Mouse (Mus musculus) forebrain, embryonic 14.5 days (tissue): ENCODE measurements around the gene Smim17. TPM values are rescaled to one million over a fixed set of nuclear protein-coding genes. Genes with fewer than 3 reads are reported as not detected.

Experiments used
- ATAC-seq: fragments of 200-750 bp; cut with Nextera tagmentation; 2 replicates; pipeline ENCODE4 v1.8.0; 2017; ENCODE audit warnings: mild to moderate bottlenecking, moderate library complexity
- DNase-seq: peaks from one replicate; pipeline ENCODE4 v3.0.0-alpha.2; 2015; ENCODE audit warnings: low spot score
- H3K27ac ChIP-seq: fragments of 300-500 bp; sonication (generic); 2 replicates; pipeline ENCODE4 v1.5.1; 2014; ENCODE audit warnings: low read depth, mild to moderate bottlenecking, control low read depth, low read length, moderate library complexity
- H3K27me3 ChIP-seq: fragments of 300-500 bp; sonication (generic); replicated peaks from 2 replicates; pipeline ENCODE4 v1.6.1; 2014; ENCODE audit warnings: low read length, control low read depth, mixed read lengths; ENCODE audit not compliant: control insufficient read depth, insufficient read depth
- H3K36me3 ChIP-seq: fragments of 300-500 bp; sonication (generic); 2 replicates; pipeline ENCODE4 v1.6.1; 2014; ENCODE audit warnings: low read length, control low read depth; ENCODE audit not compliant: control insufficient read depth, insufficient read depth
- H3K4me1 ChIP-seq: fragments of 300-500 bp; sonication (generic); 2 replicates; pipeline ENCODE4 v1.6.1; 2014; ENCODE audit warnings: antibody characterized with exemption, low read length, control low read depth; ENCODE audit not compliant: control insufficient read depth, insufficient read depth
- H3K4me2 ChIP-seq: fragments of 300-500 bp; sonication (generic); 2 replicates; pipeline ENCODE4 v1.6.1; 2014; ENCODE audit warnings: mild to moderate bottlenecking, control low read depth, low read length
- H3K4me3 ChIP-seq: fragments of 300-500 bp; sonication (generic); 2 replicates; pipeline ENCODE4 v1.5.1; 2014; ENCODE audit warnings: low read depth, low read length, control low read depth
- H3K9ac ChIP-seq: fragments of 300-500 bp; sonication (generic); 2 replicates; pipeline ENCODE4 v1.6.1; 2014; ENCODE audit warnings: mild to moderate bottlenecking, low read length, control low read depth, moderate library complexity
- H3K9me3 ChIP-seq: fragments of 300-500 bp; sonication (generic); replicated peaks from 2 replicates; pipeline ENCODE4 v1.6.1; 2016; ENCODE audit warnings: low read length, control low read depth, mixed read lengths; ENCODE audit not compliant: control insufficient read depth
- WGBS: fragments of 180-500 bp; shearing (Covaris S2); extraction: QIAGEN DNeasy Blood & Tissue Kit; methylation state at CpG from one replicate; pipeline ENCODE4 v1.1.7; 2014; 5-methylcytosine and 5-hydroxymethylcytosine counted together
- polyA plus RNA-seq: library from polyadenylated mRNA; unstranded; fragments of >200 nt; fragmentation: Nextera tagmentation; extraction: Ambion mirVana; gene quantifications from 2 replicates; pipeline ENCODE4 v1.2.1, GENCODE M21; 2014

Gene Smim17
- polyA plus RNA-seq, 1 experiment from 2014 or later, result 3.5 TPM

DNA sequence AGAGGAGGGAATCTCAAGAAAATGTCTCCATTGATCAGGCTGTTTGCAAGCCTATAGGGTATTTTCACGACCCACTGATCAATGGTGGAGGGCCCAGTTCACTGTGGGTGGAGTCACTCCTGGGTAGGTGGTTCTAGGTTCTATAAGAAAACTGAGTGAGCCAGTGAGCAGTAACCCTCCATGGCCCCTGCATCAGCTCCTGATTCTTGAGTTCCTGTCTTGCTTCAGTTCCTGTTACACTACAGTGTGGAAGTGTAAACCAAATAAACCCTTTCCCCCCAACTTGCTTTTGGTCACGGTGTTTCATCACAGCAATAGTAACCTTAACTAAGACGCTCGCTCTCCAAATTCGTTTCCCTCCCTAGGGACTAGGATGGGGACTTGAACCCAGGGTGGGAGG is 9.5 kb upstream of the Smim17 start:
- peaks cover 34% of the 10 kb centered on the region for H3K36me3 ChIP-seq
- no peaks in the 10 kb centered on the region for H3K9me3 ChIP-seq
- H3K4me2 ChIP-seq, result no peak overlapping the region
- H3K9ac ChIP-seq, result no peak overlapping the region
- no peak overlapping the region for H3K27ac ChIP-seq
- no peaks in the 10 kb centered on the region for H3K4me1 ChIP-seq
- H3K4me3 ChIP-seq, result no peak overlapping the region
- no peaks in the 10 kb centered on the region for H3K27me3 ChIP-seq
- WGBS, result 87% methylated on average over 5 of the region's 5 CpGs
- ATAC-seq (no peak), DNase-seq (no peak)

DNA sequence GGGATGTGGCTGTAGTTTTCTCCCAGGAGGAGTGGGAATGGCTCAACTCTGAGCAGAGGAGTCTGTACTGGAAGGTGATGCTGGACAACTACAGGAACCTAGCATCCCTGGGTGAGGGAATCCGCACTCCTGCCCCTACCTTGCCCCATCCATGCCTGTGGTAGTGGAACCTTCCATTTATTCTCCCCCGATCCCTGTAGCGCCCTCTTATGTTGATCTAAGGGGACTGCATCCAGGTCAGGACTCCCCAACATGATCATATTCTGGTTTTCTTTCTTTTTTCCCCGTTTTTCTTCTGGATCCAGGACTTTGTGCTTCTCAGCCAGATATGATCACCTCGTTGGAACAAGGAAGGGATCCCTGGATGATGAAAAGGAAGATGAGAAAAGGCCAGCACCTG is 9.1 kb upstream of the Smim17 start:
- WGBS, result 72% methylated on average over 5 of the region's 5 CpGs
- H3K27ac ChIP-seq, result no peak overlapping the region
- H3K4me2 ChIP-seq, result no peak overlapping the region
- H3K4me1 ChIP-seq, result no peaks in the 10 kb centered on the region
- H3K9me3 ChIP-seq, result no peaks in the 10 kb centered on the region
- DNase-seq (no peak), ATAC-seq (no peak)
- no peak overlapping the region for H3K9ac ChIP-seq
- no peaks in the 10 kb centered on the region for H3K27me3 ChIP-seq
- peaks cover 39% of the 10 kb centered on the region for H3K36me3 ChIP-seq
- H3K4me3 ChIP-seq, result no peak overlapping the region

DNA sequence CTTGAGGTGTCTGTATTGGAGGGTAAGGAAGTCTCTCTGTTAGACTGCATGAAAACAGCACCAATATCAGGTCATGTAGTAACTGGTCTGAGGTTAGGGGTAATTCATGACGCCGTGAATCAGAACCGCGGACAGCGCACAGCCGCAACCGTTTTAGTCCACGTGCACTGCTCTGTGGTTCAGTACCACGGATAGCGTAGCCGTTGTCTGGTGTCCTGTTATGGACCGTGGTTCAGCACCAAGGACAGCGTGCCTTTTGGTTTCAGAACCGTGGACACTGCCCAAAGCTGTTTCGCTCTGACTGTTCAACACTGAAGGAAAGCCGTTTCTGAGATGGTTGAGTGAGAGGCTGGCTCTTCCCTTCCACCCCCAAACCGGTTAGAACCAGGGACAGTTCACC is 11.5 kb downstream of the Smim17 start, which contains the start of gene Gm20715:
Gm20715 (plus strand) TSS at position 235 of the 400 bp plus-strand sequence.
- Histone ChIP-seq H3K4me1 (no peaks in the 10 kb centered on the region), H3K4me3 (no peak within 1 kb of the TSS), H3K9ac (no peak within 1 kb of the TSS), H3K36me3 (no peaks in the 10 kb centered on the region), H3K4me2 (no peak within 1 kb of the TSS), H3K9me3 (no peaks in the 10 kb centered on the region), H3K27ac (no peak within 1 kb of the TSS), H3K27me3 (no peaks in the 10 kb centered on the region)
- 1% methylated on average over 17 of the region's 17 CpGs for WGBS
- ATAC-seq, result peak; percentile 76
- peak; percentile 86 for DNase-seq

DNA sequence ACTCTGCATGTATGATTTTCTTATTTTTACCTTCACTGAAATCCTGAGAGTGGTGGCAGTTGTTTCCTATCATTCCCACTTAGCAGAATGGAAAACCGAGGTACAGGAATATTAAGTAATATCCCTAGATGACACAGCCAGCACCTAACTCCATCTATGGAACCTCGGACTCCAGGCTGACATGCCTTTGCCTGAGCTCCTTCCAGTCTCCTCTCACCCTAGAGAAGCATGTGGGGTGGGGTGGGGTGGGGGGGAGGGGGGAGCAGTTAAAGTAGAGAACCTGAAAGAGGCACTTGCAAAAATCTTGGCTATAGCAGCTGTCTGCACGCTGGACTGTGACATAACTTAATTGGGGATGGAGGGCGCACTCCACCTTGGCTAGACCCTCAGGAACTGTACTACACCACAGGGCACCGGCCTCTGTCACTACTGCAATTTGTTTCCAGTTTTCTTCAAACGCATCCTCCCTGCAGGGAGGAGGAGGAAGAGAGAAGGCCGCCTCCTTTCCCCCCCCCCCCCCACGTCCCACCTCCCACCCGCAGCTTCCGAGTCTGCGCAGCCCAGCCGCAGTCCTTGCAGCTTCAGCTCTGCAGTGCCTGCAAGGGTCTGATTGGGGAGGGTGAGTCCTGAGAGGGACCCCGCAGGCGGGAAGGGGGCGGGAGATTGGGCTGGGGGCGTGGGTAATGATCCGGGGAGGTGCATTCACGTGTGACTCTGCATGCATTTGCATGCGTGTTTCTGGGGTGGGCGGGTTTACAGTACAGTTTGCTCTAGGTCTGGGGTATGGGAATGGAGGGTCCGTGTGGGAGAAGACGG is 16.3 kb downstream of the Smim17 start:
- 7% methylated on average over 20 of the region's 22 CpGs for WGBS
- peak overlapping the region; percentile 27 for H3K4me3 ChIP-seq
- no peak overlapping the region for H3K27ac ChIP-seq
- peak; percentile 52 for DNase-seq
- H3K27me3 ChIP-seq, result no peaks in the 10 kb centered on the region
- peak; percentile 84 for ATAC-seq
- H3K9me3 ChIP-seq, result no peaks in the 10 kb centered on the region
- H3K4me2 ChIP-seq, result peak overlapping the region; percentile 46
- H3K36me3 ChIP-seq, result no peaks in the 10 kb centered on the region
- H3K4me1 ChIP-seq, result no peaks in the 10 kb centered on the region
- H3K9ac ChIP-seq, result peak overlapping the region; percentile 50

DNA sequence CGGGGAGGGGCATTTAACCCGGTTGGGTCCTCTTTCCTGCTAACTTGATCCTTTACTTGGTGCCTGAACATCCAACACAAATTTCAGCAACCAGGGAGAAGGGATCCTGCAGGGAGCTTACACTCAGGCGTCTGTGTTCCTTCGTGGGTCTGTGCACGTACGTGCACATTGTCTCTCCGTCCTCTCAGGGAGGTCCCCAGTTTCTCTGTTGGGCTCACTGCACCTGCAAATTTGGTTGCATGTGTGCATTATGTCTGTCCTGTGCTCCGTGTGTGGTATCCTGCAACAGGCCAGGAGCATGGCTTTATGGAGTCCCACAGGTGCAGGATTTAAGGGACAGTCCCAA is 16.9 kb downstream of the Smim17 start:
- H3K36me3 ChIP-seq, result no peaks in the 10 kb centered on the region
- no peaks in the 10 kb centered on the region for H3K4me1 ChIP-seq
- peak overlapping the region; percentile 27 for H3K4me3 ChIP-seq
- no peaks in the 10 kb centered on the region for H3K9me3 ChIP-seq
- 17% methylated on average over 8 of the region's 8 CpGs for WGBS
- no peak overlapping the region for H3K27ac ChIP-seq
- ATAC-seq, result peak; percentile 38; the same call in 1 of the 2 replicates
- peak overlapping the region; percentile 46 for H3K4me2 ChIP-seq
- DNase-seq, result no peak
- no peaks in the 10 kb centered on the region for H3K27me3 ChIP-seq
- peak overlapping the region; percentile 50 for H3K9ac ChIP-seq

DNA sequence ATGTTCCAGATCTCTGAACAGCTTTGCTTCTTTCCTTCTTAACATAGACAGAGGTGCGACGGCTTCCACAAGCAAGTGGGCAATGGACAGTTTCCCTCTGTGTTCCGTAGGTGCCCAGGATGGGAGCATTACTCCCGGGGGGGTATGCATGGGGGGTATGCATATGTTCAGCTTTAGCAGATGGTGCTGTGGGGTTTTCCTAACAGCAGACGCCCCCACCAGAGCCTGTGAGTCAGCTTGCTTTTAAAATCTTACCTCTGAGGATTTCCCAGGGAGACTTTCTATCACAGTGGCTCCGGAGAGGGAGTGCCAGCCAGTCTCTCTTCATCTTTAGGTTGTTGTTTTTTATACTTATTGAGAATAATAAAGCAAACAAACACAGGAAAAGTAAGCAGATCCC is 21.4 kb downstream of the Smim17 start:
- no peaks in the 10 kb centered on the region for H3K9me3 ChIP-seq
- 78% methylated on average over 6 of the region's 6 CpGs for WGBS
- no peak overlapping the region for H3K27ac ChIP-seq
- no peak overlapping the region for H3K9ac ChIP-seq
- H3K4me2 ChIP-seq, result no peak overlapping the region
- no peaks in the 10 kb centered on the region for H3K36me3 ChIP-seq
- ATAC-seq (no peak), DNase-seq (no peak)
- no peaks in the 10 kb centered on the region for H3K27me3 ChIP-seq
- no peaks in the 10 kb centered on the region for H3K4me1 ChIP-seq
- no peak overlapping the region for H3K4me3 ChIP-seq

DNA sequence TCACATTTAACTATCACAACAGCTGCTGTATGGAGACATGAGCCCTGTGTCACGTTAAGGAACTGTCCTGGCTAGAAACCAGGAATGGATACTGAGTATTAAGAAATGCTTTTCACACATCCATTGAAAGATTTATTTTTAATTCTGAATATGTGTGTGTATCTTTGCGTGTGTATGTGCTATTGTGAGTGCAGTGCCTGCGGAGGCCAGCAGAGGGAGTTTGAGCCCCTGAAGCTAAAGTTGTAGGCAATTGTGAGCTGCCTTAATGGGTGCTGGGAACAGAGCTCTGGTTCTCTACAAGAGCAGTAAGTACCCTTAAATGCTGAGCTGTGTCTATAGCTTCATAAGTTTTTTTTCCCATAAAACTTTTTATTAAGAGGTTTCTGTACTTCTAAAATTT is 30.9 kb downstream of the Smim17 start:
- WGBS, result 90% methylated on average over 3 of the region's 3 CpGs
- DNase-seq (no peak), ATAC-seq (no peak)
- no peak overlapping the region for H3K9ac ChIP-seq
- no peaks in the 10 kb centered on the region for H3K36me3 ChIP-seq
- H3K27me3 ChIP-seq, result no peaks in the 10 kb centered on the region
- no peak overlapping the region for H3K4me3 ChIP-seq
- H3K9me3 ChIP-seq, result no peaks in the 10 kb centered on the region
- no peaks in the 10 kb centered on the region for H3K4me1 ChIP-seq
- no peak overlapping the region for H3K4me2 ChIP-seq
- no peak overlapping the region for H3K27ac ChIP-seq

DNA sequence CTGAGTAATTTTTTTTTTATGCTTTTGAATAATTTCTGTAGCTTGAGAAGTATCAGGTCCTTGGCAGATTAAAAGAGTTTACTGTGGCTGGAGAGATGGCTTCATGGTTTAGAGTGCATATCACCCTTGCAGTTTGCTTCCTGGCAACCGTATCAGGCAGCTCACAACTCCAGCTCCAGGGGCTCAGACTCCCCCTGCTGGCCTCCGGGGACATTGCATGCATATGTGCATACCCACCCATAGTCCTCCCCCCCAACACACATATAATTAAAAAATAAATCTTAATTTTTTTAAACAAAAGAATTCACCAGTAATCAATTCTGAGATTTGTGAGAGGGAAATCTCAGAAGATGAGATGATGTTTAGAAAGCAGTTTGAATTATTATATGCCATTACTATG is 31.8 kb downstream of the Smim17 start:
- H3K27ac ChIP-seq, result no peak overlapping the region
- 34% methylated on average over 2 of the region's 2 CpGs for WGBS
- ATAC-seq (no peak), DNase-seq (peak; percentile 24)
- no peaks in the 10 kb centered on the region for H3K9me3 ChIP-seq
- H3K36me3 ChIP-seq, result no peaks in the 10 kb centered on the region
- H3K4me2 ChIP-seq, result no peak overlapping the region
- H3K4me1 ChIP-seq, result peaks cover 4% of the 10 kb centered on the region
- no peak overlapping the region for H3K4me3 ChIP-seq
- no peaks in the 10 kb centered on the region for H3K27me3 ChIP-seq
- no peak overlapping the region for H3K9ac ChIP-seq

DNA sequence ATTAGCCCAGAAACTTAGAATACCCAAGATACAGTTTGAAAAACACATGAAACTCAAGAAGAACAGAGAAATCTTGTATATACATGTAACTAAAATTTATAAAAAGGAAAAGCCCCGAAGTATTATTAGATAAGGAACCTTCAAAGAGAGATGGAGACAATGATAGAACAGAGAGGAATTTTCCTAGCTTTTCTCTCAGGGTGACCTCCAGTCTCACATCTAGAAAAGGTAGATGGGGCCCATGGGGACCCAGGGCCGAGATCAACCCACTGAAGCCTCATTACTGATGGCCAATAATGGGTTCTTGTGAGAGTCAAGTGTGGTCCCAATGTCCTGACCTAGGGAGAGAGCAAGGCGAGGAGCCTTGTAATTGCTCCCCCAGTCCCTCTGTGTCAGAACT is 39.9 kb downstream of the Smim17 start, which contains the start of gene Olfr1344:
Olfr1344 (plus strand) TSS at position 301 of the 400 bp plus-strand sequence.
- no peak within 1 kb of the TSS for H3K27ac ChIP-seq
- H3K4me1 ChIP-seq, result peaks cover 6% of the 10 kb centered on the region
- DNase-seq, result no peak
- no peak within 1 kb of the TSS for H3K4me3 ChIP-seq
- H3K36me3 ChIP-seq, result no peaks in the 10 kb centered on the region
- no peaks in the 10 kb centered on the region for H3K9me3 ChIP-seq
- ATAC-seq, result no peak
- no peak within 1 kb of the TSS for H3K9ac ChIP-seq
- 84% methylated on average over 3 of the region's 3 CpGs for WGBS
- H3K27me3 ChIP-seq, result no peaks in the 10 kb centered on the region
- no peak within 1 kb of the TSS for H3K4me2 ChIP-seq
